Comparison of ENCODE assay signal across 8 mouse cellular contexts in the genomic region with DNA sequence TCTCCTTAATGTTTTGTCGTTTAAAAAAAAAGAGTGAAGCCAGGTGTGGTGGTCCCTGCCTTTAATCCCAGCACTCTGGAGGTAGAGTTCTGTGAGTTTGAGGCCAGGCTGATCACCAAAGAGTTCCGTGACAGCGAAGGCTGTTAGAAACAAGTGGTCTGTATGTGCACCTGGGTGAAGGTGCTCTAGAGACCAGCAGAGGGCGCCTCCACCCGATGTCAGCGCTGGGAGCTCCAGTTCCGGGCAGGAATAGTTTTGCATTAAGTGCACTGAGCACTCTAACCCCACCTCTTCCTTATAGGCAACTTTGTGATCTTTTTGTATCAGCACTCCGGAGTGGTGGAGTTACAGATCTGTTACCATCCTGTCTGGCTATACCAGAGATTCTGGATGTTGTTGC. TPM values are rescaled to one million over a fixed set of nuclear protein-coding genes. Genes with fewer than 3 reads are reported as not detected.
DNase-seq lines count a peak whose midpoint lies in the region; ATAC-seq and TF ChIP-seq lines count a peak whose summit lies in the region.

No protein-coding gene starts in this region.

- no peak overlapping the region for H3K27ac ChIP-seq in kidney, adult 2 months (ENCODE audit: insufficient read depth, low read depth, low read length)
- H3K27ac ChIP-seq in lung, postnatal 0 days (ENCODE audit: low read length): no peak overlapping the region

- 45% methylated on average over 8 of the region's 8 CpGs for WGBS in kidney, adult 2 months
- WGBS in lung, postnatal 0 days: 39% methylated on average over 8 of the region's 8 CpGs

- peak overlapping the region; percentile 88; the same call in 1 of the 2 replicates for H3K4me2 ChIP-seq in lung, postnatal 0 days (replicated peaks; ENCODE audit: low read depth, low read length)

- peaks cover 38% of the 10 kb centered on the region for H3K4me1 ChIP-seq in E14TG2a.4 (replicated peaks; ENCODE audit: low read depth, low read length)
- peaks cover 8% of the 10 kb centered on the region; the same call in 1 of the 2 replicates for H3K4me1 ChIP-seq in kidney, adult 2 months (ENCODE audit: control insufficient read depth, insufficient read depth, low read length)
- H3K4me1 ChIP-seq in lung, postnatal 0 days (ENCODE audit: insufficient read depth, low read depth, low read length): peaks cover 9% of the 10 kb centered on the region; the same call in 1 of the 2 replicates

- peak overlapping the region; percentile 80 for H3K4me3 ChIP-seq in E14TG2a.4 (replicated peaks; ENCODE audit: low read length)
- no peak overlapping the region for H3K4me3 ChIP-seq in kidney, adult 2 months (ENCODE audit: insufficient read depth, low read depth, low read length)
- H3K4me3 ChIP-seq in lung, postnatal 0 days (ENCODE audit: low read depth, low read length): peak overlapping the region; percentile 49; the same call in 1 of the 2 replicates

- no peak overlapping the region for H3K9ac ChIP-seq in lung, postnatal 0 days (replicated peaks; ENCODE audit: low read depth)

- no peak for TF ChIP-seq EP300 in lung, postnatal 0 days (IDR thresholded peaks at IDR 0.05)

- no peak for TF ChIP-seq POLR2A in kidney, adult 2 months (IDR thresholded peaks at IDR 0.05; ENCODE audit: low read depth, low read length)

- DNase-seq in 3134 (ENCODE audit: extremely low read depth, insufficient read length, low spot score): peak; percentile 68
- peak; percentile 66 to 73 for DNase-seq in cerebellum, postnatal 10 days
- peak; percentile 60 for DNase-seq in kidney, adult 2 months
- DNase-seq in lung, postnatal 0 days (ENCODE audit: low spot score): peak; percentile 77
- DNase-seq in right cerebral cortex, postnatal 4 days: peak; percentile 50
- DNase-seq in urinary bladder, postnatal 25 days (ENCODE audit: low spot score): no peak

- ATAC-seq in granulocyte monocyte progenitor cell, adult 5-6 weeks (replicated peaks; ENCODE audit: poor library complexity, severe bottlenecking): peak; percentile 23; the same call in 1 of the 2 replicates
- peak; percentile 54 for ATAC-seq in lung, postnatal 0 days

- peaks cover 39% of the 10 kb centered on the region for H3K36me3 ChIP-seq in E14TG2a.4 (ENCODE audit: insufficient read depth, low read length)
- H3K36me3 ChIP-seq in kidney, adult 2 months (ENCODE audit: control insufficient read depth, insufficient read depth, low read length): no peaks in the 10 kb centered on the region
- no peaks in the 10 kb centered on the region for H3K36me3 ChIP-seq in lung, postnatal 0 days (ENCODE audit: insufficient read depth, low read length)

- TF ChIP-seq CTCF in E14TG2a.4 (conservative IDR thresholded peaks at IDR 0.05; ENCODE audit: low read length): peak; percentile 75
- TF ChIP-seq CTCF in kidney, adult 2 months (conservative IDR thresholded peaks at IDR 0.05; ENCODE audit: insufficient read depth, insufficient read length, low read depth, low read length): peak; percentile 62
- peak; percentile 75 for TF ChIP-seq CTCF in lung, postnatal 0 days (IDR thresholded peaks at IDR 0.05)

- peaks cover 12% of the 10 kb centered on the region for H3K9me3 ChIP-seq in E14TG2a.4 (ENCODE audit: low read length)
- H3K9me3 ChIP-seq in lung, postnatal 0 days (ENCODE audit: low read length): no peaks in the 10 kb centered on the region

- peaks cover 34% of the 10 kb centered on the region for H3K27me3 ChIP-seq in E14TG2a.4 (ENCODE audit: insufficient read depth, low read length)
- no peaks in the 10 kb centered on the region for H3K27me3 ChIP-seq in kidney, adult 2 months (replicated peaks; ENCODE audit: control insufficient read depth, insufficient read depth, low read length)
- H3K27me3 ChIP-seq in lung, postnatal 0 days (replicated peaks; ENCODE audit: insufficient read depth, low read length): no peaks in the 10 kb centered on the region

RNA-seq across cellular contexts. Expression of a gene that starts 1.2 kb away (rescaled TPM):
- total RNA-seq in granulocyte monocyte progenitor cell, adult 5-6 weeks (2014; fragmentation: Nextera tagmentation): 16.7 and 20.1 TPM in 2 replicates
- total RNA-seq in granulocyte monocyte progenitor cell, adult 5-6 weeks (2017): 13.2 and 24.6 TPM in 2 replicates
- polyA plus RNA-seq in kidney, adult 2 months (2012; rRNA removed): 50.9 and 69.4 TPM in 2 replicates
- 25.4 and 29.8 TPM in 2 replicates for polyA plus RNA-seq in lung, postnatal 0 days (2015; fragmentation: Nextera tagmentation; extraction: Ambion mirVana)

RNA-seq across cellular contexts. Expression of a gene that starts 28.0 kb away (rescaled TPM):
- total RNA-seq in granulocyte monocyte progenitor cell, adult 5-6 weeks (2014; fragmentation: Nextera tagmentation): 59.4 and 61.7 TPM in 2 replicates
- total RNA-seq in granulocyte monocyte progenitor cell, adult 5-6 weeks (2017): 21.3 and 23.7 TPM in 2 replicates
- polyA plus RNA-seq in kidney, adult 2 months (2012; rRNA removed): 48.6 and 54.3 TPM in 2 replicates
- polyA plus RNA-seq in lung, postnatal 0 days (2015; fragmentation: Nextera tagmentation; extraction: Ambion mirVana): 23.0 and 24.0 TPM in 2 replicates

RNA-seq across cellular contexts. Expression of a gene that starts 36.4 kb away (rescaled TPM):
- total RNA-seq in granulocyte monocyte progenitor cell, adult 5-6 weeks (2014; fragmentation: Nextera tagmentation): 1.1 TPM in 1 of 2 replicates, not detected in the other
- total RNA-seq in granulocyte monocyte progenitor cell, adult 5-6 weeks (2017): not detected in 2 replicates
- 26.8 and 38.2 TPM in 2 replicates for polyA plus RNA-seq in kidney, adult 2 months (2012; rRNA removed)
- 18.5 and 20.4 TPM in 2 replicates for polyA plus RNA-seq in lung, postnatal 0 days (2015; fragmentation: Nextera tagmentation; extraction: Ambion mirVana)
